ENCODE assay signal across 1 mouse cellular context in genomic region chr5:96921973-96922715, GRCm38 (mm10).
A peak's percentile ranks its signal among the peaks of the same experiment; 100 is the strongest.
TF ChIP-seq lines count a peak whose summit lies in the region.

No protein-coding gene starts in this region.

TF ChIP-seq in MEL, 35 proteins besides CTCF, POLR2A, EP300 and RAD21 (continued from another document):
- TF ChIP-seq NRF1 (IDR thresholded peaks at IDR 0.05; ENCODE audit: insufficient read depth, low read depth, low read length, poor library complexity, severe bottlenecking): no peak
- TF ChIP-seq JUND (IDR thresholded peaks at IDR 0.05; ENCODE audit: low read depth, low read length): no peak
- TF ChIP-seq KAT2A (conservative IDR thresholded peaks at IDR 0.05; ENCODE audit: low read depth, low read length): no peak
- peak; percentile 38 for TF ChIP-seq POLR2AphosphoS2 (IDR thresholded peaks at IDR 0.05; ENCODE audit: low read length)
- TF ChIP-seq ZC3H11A (IDR thresholded peaks at IDR 0.05; ENCODE audit: low read depth, low read length): no peak
- TF ChIP-seq CHD1 (IDR thresholded peaks at IDR 0.05; ENCODE audit: low read depth, low read length): peak; percentile 79; the same call in 1 of the 2 replicates
- no peak for TF ChIP-seq USF2 (IDR thresholded peaks at IDR 0.05; ENCODE audit: borderline replicate concordance in 1 of 2, insufficient read depth in 1 of 2, low read depth in 1 of 2, low read length in 2 of 2)
